Mouse (Mus musculus) erythroblast, embryonic 14.5 days (primary cell): Measurements from ENCODE around the gene Zkscan5.

Source experiments
- GATA1 ChIP-seq: IDR thresholded peaks from 2 replicates; pipeline ENCODE4 v1.6.1; 2012; ENCODE audit warnings: low read length, inconsistent platforms, mixed read lengths
- TAL1 ChIP-seq: IDR thresholded peaks from 3 replicates; pipeline ENCODE4 v1.6.1; 2012; ENCODE audit warnings: low read length, inconsistent platforms, mixed read lengths

GRCm38 (mm10) chr5:145200387-145200786 lies 4.0 kb upstream of the Zkscan5 start:
- no peak for TF ChIP-seq TAL1
- no peak for TF ChIP-seq GATA1
